Mouse (Mus musculus): ENCODE measurements around the gene Terf2. TPM values are rescaled to one million over a fixed set of nuclear protein-coding genes. Genes with fewer than 3 reads are reported as not detected.
A peak's percentile ranks its signal among the peaks of the same experiment; 100 is the strongest.

Gene Terf2
- 25.0 and 26.2 TPM in 2 replicates for total RNA-seq (2021)
- long read RNA-seq, experiment 1, partial matches to known transcripts, result 1 of 10 reads
- long read RNA-seq, experiment 1, other reads (novel, unspliced or antisense), result 2 of 10 reads
- long read RNA-seq, experiment 2, partial matches to known transcripts, result 3 of 11 reads
- long read RNA-seq, experiment 2, other reads (novel, unspliced or antisense), result 4 of 11 reads

DNA sequence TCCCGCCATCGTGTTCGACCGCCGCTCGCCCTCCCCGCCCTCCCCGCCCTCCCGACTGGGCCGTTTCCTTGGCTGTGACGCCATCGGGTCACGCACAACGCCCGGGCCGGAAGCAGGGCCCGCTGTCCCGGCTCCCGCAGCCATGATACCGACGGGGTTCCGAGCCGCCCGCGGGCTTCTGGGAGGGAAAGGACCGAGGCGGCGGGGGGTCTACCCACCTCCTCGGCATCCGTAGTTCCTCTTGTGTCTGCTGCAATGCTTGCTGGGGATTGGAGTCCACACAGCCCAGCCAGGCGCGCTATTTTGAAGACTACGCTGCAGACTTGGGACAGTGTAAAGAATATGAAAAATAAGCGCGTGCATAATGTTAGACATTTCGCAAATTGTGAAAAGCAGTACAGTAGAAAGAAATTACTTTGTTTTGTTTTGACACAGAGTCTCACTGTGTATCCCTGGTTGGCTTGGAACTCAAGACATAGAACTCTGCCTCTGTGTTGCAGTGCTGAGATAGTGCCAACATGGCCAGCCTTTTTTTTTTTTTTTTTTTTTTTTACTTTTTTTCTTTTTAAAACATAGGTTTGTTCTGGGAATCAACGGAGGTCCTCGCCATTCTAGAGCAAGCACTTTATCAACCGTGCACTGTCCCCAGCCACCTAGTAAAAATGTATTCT, at the start of gene Terf2:
Gene Terf2, minus strand, starts transcription at position 182 of the 671 bp plus-strand sequence.
- peak; percentile 98 for DNase-seq

- DNase-seq, result no peak
Measured at GRCm38 (mm10) chr8:107143501-107143900, 47.2 kb upstream of the Terf2 start.

DNA sequence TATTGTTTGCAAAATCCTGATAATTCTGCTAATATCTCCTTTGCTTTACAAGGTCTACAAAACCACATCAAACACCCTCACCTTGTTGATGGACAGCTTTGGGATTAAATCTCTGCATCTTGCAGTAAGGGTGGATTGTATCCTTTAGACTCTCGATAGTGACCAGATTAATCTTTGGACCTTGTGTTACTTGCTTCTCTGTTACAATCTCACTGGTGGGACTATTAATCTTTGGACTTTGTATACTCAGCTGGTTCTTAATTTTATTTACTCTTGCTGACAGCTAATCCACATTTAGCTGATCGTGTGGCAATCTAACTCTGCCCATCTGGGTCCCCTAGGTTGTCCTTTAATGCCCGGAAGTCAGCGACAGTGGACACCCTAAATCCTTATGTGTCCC, 46.2 kb upstream of the Terf2 start:
- DNase-seq, result no peak

- DNase-seq, result peak; percentile 84
Measured at GRCm38 (mm10) chr8:107139704-107140470, 43.5 kb upstream of the Terf2 start.

- DNase-seq, result no peak
Measured at GRCm38 (mm10) chr8:107138338-107138737, 42.0 kb upstream of the Terf2 start.

DNA sequence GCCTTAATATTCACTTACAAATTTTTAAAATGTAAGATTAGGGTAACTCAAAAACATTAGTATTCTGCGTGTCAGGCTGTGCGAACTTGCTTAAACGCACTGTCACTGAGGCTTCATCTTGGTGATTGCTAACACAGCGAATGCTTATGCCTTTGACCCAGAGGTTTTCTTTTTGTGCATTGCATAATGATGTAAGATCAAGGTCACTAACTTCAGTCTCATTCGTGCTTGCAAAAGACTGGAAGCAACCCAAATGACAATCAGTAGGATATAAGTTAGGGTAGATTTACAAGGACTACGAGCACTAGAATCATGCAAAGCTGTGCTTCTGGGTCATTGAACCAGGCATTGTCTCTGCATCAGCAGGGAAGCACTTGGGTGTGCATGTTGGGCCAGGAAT, 41.2 kb upstream of the Terf2 start:
- DNase-seq, result peak; percentile 27

DNA sequence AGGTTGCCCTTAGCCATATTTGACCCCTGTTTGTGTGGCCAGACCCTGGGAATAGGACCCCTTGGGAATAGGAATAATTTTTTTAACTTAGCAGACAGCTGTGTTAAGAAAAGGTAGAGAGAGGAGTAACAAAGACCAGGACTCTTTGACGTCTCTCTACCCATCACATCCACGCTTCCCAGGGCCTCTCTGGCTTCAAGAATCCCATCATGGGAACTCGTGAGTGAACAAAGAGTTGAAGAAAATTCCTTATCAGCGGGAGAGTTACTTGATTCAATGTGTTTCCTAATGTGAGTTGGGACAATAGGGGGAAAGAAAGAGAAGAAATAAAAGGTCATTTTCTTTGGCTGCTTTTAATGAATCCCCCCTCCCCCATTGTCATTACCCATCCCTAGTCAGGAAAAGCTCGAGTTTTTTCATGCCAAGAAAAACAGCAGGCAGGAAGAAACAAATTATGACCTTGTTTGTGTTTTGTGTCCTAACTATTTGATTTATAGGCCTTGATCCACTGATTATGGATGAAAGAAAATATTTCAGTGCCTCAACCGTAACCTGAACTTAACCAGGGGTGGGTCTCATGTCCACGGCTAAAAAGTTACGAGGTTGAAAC, 39.8 kb upstream of the Terf2 start:
- DNase-seq, result peak; percentile 26

GRCm38 (mm10) chr8:107133881-107134280, 37.5 kb upstream of the Terf2 start:
- peak; percentile 40 for DNase-seq

DNA sequence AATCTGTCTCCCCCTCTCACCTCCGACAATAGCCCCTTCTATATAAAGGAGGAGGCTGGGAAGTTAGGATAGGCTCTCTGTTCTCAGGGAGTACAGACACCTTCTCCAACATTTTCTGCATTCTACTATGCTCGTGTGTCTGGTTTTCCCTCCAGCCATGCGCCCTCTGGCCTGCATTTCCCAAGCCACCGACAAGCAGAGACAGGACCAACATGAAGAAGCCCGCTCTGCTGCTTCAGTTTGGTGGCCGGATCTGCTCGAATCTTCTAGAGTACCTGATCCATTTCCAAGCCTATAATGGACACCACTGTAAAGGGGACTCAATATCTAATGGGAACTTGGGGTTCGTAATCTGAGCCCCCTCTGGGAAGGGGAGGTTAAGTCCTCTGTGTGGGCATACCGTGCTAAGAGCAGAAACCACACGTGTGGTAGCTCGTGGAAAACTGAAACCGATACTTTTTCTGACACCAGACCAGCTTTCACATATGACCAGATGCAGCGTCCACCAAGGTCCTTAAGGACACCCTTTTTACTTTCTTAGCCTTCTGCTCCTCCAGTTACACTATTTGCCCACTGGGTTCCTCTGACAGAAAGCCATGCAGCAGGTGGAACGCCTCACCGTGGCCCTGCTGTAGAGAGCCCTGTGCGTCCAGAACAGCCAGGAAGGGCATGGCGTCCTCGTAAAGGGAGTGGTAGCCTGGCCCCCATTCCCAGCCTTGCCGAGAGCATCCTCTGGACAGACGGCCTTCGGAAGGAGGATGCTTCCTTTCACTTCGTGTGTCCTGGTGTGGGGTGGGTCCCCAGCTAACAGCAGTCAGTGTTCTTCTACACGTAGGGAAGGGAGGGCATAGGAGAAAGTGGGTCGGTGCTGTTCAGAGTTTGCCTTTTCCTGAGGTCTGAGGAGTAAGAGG, 36.5 kb upstream of the Terf2 start:
- DNase-seq, result no peak

DNA sequence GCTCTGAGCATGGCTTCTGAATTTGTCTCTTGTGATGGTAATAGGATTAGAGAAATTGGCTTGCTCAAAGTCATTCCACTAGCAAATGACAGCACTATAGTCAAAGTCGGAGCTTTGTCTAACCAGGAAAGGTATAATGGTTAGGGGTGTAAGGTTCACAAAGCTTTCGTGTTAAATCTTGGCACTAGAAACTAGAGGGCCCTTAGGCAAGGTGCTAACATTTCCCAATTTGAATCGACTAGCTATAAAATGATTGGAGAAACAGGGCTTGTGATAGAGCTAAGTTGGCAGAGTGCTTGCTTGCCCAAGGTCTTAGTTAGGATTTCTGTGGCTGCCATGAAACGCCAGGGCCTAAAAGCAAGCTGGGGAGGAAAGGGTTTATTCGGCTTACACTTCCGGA, 33.7 kb upstream of the Terf2 start:
- DNase-seq, result peak; percentile 21

DNA sequence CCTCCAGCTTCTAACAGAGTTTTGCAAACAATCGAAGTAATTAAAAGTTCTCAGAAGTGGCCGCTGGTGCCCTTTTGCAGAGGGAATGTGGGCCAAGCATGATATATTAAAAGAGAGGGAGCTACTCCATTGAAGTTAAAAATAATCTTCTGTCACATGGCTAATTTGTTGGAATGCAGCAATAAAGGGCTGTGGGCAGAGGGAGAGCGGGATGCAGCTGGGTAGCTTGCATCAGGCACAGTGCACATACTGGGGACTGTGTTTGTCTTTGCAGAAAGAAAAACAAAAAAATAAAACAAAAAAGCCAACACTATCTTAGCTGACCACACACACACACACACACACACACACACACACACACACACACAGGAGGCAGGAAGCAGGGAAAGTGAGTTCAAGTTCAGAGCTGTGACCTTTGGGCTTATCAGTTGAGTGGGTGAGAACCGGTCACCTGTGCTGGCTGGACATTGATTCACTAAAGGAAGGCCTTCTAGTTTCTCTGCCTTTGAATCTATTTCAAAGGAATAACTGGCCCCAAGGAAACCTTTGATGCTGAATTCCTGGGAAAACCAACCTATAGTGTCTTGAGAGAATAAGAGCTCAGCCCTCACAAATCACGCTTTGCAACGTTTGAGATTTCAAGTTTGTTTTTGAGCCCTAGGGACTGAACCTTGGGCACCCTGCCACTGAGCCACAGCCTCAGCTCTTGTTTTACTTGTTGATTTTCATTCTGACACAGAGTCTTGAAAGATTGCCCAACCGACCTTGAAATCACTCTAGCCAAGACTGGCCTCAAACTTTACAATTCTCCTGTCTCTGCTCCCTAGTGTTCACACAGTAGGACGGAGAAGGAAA, 33.1 kb upstream of the Terf2 start:
- peak; percentile 92 for DNase-seq

DNA sequence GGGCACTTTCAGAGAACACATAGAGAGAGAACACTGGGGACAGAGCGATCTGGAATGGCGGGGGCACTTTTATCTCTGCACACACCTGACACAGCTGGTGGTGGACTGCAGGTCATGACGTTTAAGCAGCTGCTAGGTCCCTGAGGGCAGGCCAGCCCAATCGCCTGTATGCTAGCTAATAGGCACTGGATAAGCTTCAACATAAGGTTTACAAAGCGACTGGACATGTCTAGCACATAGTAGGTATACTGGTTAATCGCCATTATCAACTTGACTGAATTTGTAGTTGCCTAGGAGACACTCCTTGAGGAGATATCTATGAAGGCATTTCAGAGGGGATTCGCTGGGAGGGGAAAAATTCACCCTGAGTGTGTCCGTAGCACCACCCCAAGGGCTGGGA, 28.0 kb upstream of the Terf2 start:
- no peak for DNase-seq

- DNase-seq, result no peak
Measured at GRCm38 (mm10) chr8:107123063-107123614, 26.8 kb upstream of the Terf2 start.

DNA sequence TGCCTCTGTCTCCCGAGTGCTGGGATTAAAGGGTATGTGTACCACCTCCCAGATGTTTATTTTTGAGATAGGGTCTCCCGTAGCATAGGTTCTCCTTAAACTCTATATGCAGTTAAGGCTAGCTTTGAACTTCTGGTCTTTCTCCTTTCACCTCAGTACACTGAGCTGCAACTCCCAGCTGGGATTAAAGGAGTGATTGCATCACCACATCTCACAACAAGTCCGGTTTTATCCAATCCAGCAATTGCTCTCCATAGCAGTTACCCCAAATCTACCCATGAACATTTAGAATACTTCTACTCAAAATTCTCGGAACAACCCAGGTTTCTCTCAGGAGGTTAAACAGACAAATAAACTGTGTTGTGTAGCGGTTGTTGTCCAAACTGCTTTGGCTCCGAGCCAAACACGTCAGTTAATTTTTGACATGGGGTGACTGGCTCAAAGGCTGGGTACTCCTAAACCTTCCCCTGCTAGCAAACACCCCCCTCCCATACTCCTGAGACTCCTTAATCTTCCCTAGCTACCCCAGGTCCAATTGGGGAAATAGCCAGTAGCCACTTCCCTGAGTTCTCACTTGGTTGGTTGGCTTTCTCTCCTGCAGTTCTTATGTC, 25.4 kb upstream of the Terf2 start:
- no peak for DNase-seq

GRCm38 (mm10) chr8:107120806-107121205, 24.5 kb upstream of the Terf2 start:
- DNase-seq, result no peak

GRCm38 (mm10) chr8:107119412-107119811, 23.1 kb upstream of the Terf2 start:
- no peak for DNase-seq

DNA sequence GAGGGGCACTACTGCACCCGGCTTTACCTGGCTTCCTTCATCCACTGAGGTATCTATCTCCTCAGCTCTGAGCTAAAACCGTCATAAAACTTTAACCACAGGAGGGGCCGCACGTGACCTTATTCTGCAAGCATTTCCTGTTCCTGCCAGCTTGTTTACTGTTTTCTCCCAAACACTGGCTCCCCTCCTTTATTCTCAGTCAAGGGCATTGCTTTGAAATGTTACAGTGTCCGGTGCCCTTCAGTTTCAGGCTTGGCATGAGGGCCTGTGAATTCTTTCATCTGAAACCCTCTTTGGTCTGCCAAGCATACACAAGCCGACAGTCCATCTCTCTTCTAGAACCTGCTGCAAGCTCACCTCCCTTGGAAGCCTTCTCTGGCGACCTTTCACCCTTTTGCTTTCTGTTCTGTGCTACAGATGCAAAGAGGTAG, 22.5 kb upstream of the Terf2 start:
- peak; percentile 73 for DNase-seq

DNA sequence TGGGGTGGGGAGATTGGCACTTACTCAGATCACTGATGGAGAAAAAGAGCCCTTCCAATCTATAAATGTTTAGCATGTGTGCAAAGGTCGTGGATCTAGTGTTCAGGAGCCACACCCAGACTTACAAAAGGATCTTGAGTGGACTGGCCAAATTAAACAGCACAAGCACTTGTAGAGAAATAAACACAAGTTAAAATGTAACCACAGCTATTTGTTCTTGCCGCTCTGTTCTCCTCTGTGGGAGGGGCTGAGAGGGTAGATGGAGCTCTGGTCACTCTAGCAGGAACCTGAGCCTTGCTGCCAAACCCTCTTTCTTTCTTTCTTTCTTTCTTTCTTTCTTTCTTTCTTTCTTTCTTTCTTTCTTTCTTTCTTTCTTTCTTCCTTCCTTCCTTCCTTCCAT, 20.7 kb upstream of the Terf2 start:
- DNase-seq, result no peak

GRCm38 (mm10) chr8:107116023-107116422, 19.7 kb upstream of the Terf2 start:
- peak; percentile 90 for DNase-seq

DNA sequence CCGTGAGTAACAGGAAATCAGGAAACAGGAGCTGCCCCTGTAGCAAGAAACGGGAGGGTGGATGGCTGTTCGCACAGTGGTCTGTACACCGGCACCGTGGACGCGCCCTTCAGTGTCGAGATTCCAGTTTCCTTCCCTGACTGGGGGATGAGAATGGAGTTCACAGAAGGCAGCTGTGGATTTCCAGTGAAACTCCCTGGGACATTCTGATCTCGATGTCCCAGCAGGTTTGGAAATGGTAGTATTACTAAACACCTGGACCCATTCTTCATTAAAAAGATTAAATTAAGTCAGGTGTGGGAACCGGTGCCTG, 18.6 kb upstream of the Terf2 start:
- DNase-seq, result no peak
